In the genomic region with DNA sequence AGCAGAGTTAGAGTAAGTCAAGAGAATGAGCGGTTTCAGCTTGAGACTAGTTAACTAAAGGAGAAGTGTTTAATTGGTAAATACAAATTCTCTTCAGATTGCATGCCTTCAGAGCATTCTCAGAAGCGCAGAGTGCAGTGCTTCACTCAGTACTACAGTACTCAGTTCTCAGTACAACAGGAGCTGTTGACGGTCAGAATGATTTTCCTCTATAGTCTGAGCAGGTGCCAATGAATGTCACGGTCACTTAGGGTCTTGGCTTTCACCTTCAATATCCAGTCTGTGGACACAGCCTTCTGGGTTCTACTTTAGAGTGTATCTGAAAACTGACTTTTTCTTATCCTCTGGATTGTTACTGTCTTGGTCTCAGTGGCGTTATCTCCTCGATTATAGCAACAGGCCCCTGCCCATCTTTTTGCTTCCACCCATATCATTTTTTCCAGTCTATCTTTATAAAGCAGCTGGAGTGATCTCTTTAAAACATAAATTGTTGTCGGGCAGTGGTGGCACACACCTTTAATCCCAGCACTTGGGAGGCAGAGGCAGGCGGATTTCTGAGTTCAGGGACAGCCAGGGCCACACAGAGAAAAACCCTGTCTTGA, we compare ENCODE assay signal across 20 mouse cellular contexts. TPM values are rescaled to one million over a fixed set of nuclear protein-coding genes. Genes with fewer than 3 reads are reported as not detected.
DNase-seq lines count a peak whose midpoint lies in the region; ATAC-seq lines count a peak whose summit lies in the region.
"Had no signal": no experiment of that assay in that cellular context is flagged by ENCODE, and none has a peak within 500 bp of the region (broad histone marks: within the 10 kb centered on the region; RNA-seq: fewer than 3 reads in every experiment).

No protein-coding gene starts in this region.

- H3K27ac ChIP-seq in embryonic facial prominence, embryonic 15.5 days (replicated peaks): 0 out of 2 replicates have a peak overlapping the region, but pooled peaks have one; percentile 11
- H3K27ac ChIP-seq in embryonic facial prominence, embryonic 10.5 days (replicated peaks): no peak overlapping the region
- peak overlapping the region; percentile 78 for H3K27ac ChIP-seq in liver, embryonic 13.5 days
- H3K27ac ChIP-seq: hindbrain, postnatal 0 days; limb, embryonic 10.5 days; midbrain, embryonic 13.5 days; stomach, postnatal 0 days had no signal

- no peak overlapping the region for H3K9ac ChIP-seq in embryonic facial prominence, embryonic 15.5 days
- 0 out of 2 replicates have a peak overlapping the region, but pooled peaks have one; percentile 17 for H3K9ac ChIP-seq in liver, embryonic 13.5 days
- H3K9ac ChIP-seq: midbrain, embryonic 13.5 days had no signal

- no peak overlapping the region for H3K4me2 ChIP-seq in embryonic facial prominence, embryonic 15.5 days (replicated peaks)
- peak overlapping the region; percentile 38 for H3K4me2 ChIP-seq in liver, embryonic 13.5 days
- H3K4me2 ChIP-seq: midbrain, embryonic 13.5 days had no signal

- no peaks in the 10 kb centered on the region for H3K27me3 ChIP-seq in embryonic facial prominence, embryonic 15.5 days
- H3K27me3 ChIP-seq in embryonic facial prominence, embryonic 10.5 days (replicated peaks; ENCODE audit: low read depth, poor library complexity, severe bottlenecking): no peaks in the 10 kb centered on the region
- no peaks in the 10 kb centered on the region for H3K27me3 ChIP-seq in megakaryocyte, embryonic 14.5 days (replicated peaks)
- H3K27me3 ChIP-seq in liver, embryonic 13.5 days: no peaks in the 10 kb centered on the region
- H3K27me3 ChIP-seq: midbrain, embryonic 13.5 days had no signal

- no peaks in the 10 kb centered on the region for H3K36me3 ChIP-seq in embryonic facial prominence, embryonic 15.5 days
- peaks cover under 1% of the 10 kb centered on the region for H3K36me3 ChIP-seq in embryonic facial prominence, embryonic 10.5 days (replicated peaks)
- peaks cover 31% of the 10 kb centered on the region for H3K36me3 ChIP-seq in megakaryocyte, embryonic 14.5 days (replicated peaks; ENCODE audit: low read length)
- H3K36me3 ChIP-seq in liver, embryonic 13.5 days: 0 out of 2 replicates have a peak, but pooled peaks cover 5% of the 10 kb centered on the region
- H3K36me3 ChIP-seq: midbrain, embryonic 13.5 days had no signal

- no peak for DNase-seq in embryonic facial prominence, embryonic 10.5 days (ENCODE audit: low spot score)
- DNase-seq in liver, embryonic 13.5 days: peak; percentile 33
- no peak for DNase-seq in cerebellum, postnatal 36 days
- no peak for DNase-seq in cerebellum, postnatal 14 days
- DNase-seq in ovary, adult 18-20 months (ENCODE audit: low spot score): no peak
- DNase-seq: cerebellum, adult 18-20 months; gastrocnemius, postnatal 36 days; heart, postnatal 36 days; kidney, adult 8-10 months; layer of hippocampus, postnatal 36 days; lung, postnatal 10 days; spleen, adult 18-20 months; thymus, postnatal 14 days had no signal

- no peak for ATAC-seq in embryonic facial prominence, embryonic 15.5 days (ENCODE audit: insufficient number of reproducible peaks, low FRiP score, low TSS enrichment, low read depth)
- ATAC-seq in megakaryocyte, adult 5-6 weeks (ENCODE audit: poor library complexity, severe bottlenecking): no peak
- peak; percentile 79 for ATAC-seq in liver, embryonic 13.5 days (ENCODE audit: low read depth)
- ATAC-seq: hindbrain, postnatal 0 days; midbrain, embryonic 13.5 days had no signal

- no peak overlapping the region for H3K4me3 ChIP-seq in embryonic facial prominence, embryonic 15.5 days (replicated peaks)
- no peak overlapping the region for H3K4me3 ChIP-seq in embryonic facial prominence, embryonic 10.5 days
- peak overlapping the region; percentile 70 for H3K4me3 ChIP-seq in megakaryocyte, embryonic 14.5 days (replicated peaks)
- 0 out of 2 replicates have a peak overlapping the region, but pooled peaks have one; percentile 6 for H3K4me3 ChIP-seq in liver, embryonic 13.5 days (replicated peaks)
- H3K4me3 ChIP-seq: limb, embryonic 10.5 days; midbrain, embryonic 13.5 days had no signal

- peaks cover 42% of the 10 kb centered on the region for H3K4me1 ChIP-seq in embryonic facial prominence, embryonic 15.5 days
- H3K4me1 ChIP-seq in embryonic facial prominence, embryonic 10.5 days: no peaks in the 10 kb centered on the region
- H3K4me1 ChIP-seq in megakaryocyte, embryonic 14.5 days: peaks cover 84% of the 10 kb centered on the region
- H3K4me1 ChIP-seq in liver, embryonic 13.5 days (replicated peaks): peaks cover 92% of the 10 kb centered on the region

- no peaks in the 10 kb centered on the region for H3K9me3 ChIP-seq in embryonic facial prominence, embryonic 15.5 days (replicated peaks)
- H3K9me3 ChIP-seq in embryonic facial prominence, embryonic 10.5 days: no peaks in the 10 kb centered on the region
- no peaks in the 10 kb centered on the region for H3K9me3 ChIP-seq in megakaryocyte, embryonic 14.5 days
- no peaks in the 10 kb centered on the region for H3K9me3 ChIP-seq in liver, embryonic 13.5 days (replicated peaks)
- H3K9me3 ChIP-seq: limb, embryonic 10.5 days; midbrain, embryonic 13.5 days had no signal

- 81% methylated on average over 8 of the region's 8 CpGs for WGBS in embryonic facial prominence, embryonic 15.5 days
- 94% methylated on average over 8 of the region's 8 CpGs for WGBS in embryonic facial prominence, embryonic 10.5 days
- WGBS in liver, embryonic 13.5 days (ENCODE audit: insufficient replicate concordance): 40% methylated on average over 8 of the region's 8 CpGs

RNA-seq across cellular contexts. Expression of a gene that starts 19.4 kb away (rescaled TPM):
- polyA plus RNA-seq in embryonic facial prominence, embryonic 15.5 days (2015; fragmentation: Nextera tagmentation; extraction: Ambion mirVana): 316 and 324 TPM in 2 replicates
- 284 and 296 TPM in 2 replicates for polyA plus RNA-seq in embryonic facial prominence, embryonic 10.5 days (2016; fragmentation: Nextera tagmentation; extraction: Ambion mirVana)
- polyA plus RNA-seq in megakaryocyte, embryonic 14.5 days (2012; ENCODE audit: insufficient read depth, low replicate concordance): 14.5 and 30.1 TPM in 2 replicates
- 363 and 365 TPM in 2 replicates for total RNA-seq in megakaryocyte, adult 5-6 weeks (2015)
- total RNA-seq in megakaryocyte, adult 5-6 weeks (2017): 430 and 463 TPM in 2 replicates
- polyA plus RNA-seq in liver, embryonic 13.5 days (2015; fragmentation: Nextera tagmentation; extraction: Ambion mirVana): 236 and 269 TPM in 2 replicates

Comparison
In these comparisons a context has a peak if more than half of its experiments do, and no peak if none do; other contexts are left out.
1. H3K4me3 ChIP-seq: peak in megakaryocyte, embryonic 14.5 days (single experiment) and liver, embryonic 13.5 days (single experiment); none in embryonic facial prominence, embryonic 15.5 days (single experiment) and embryonic facial prominence, embryonic 10.5 days (single experiment).